Mouse (Mus musculus) retina, embryonic 14.5 days (tissue): ENCODE measurements at regions not wholly inside any gene's neighbourhood (a gene's known extent, or its start where the extent isn't known, plus 50 kb on each side); places are given as distances from the start of the nearest gene placed in this dataset.

Experiments used
- DNase-seq: peaks from one replicate; pipeline ENCODE4 v3.0.0-alpha.2; 2015; ENCODE audit warnings: low spot score

- DNase-seq = peak; percentile 65
These were observed 75.9 kb downstream of the Sox14 start for GRCm38 (mm10) chr9:99800076-99800475.

- DNase-seq = peak; percentile 95
These were observed 76.5 kb downstream of the Sox14 start for GRCm38 (mm10) chr9:99799387-99800021.

GRCm38 (mm10) chr9:99797066-99797770, 78.8 kb downstream of the Sox14 start:
- DNase-seq = peak; percentile 58

GRCm38 (mm10) chr9:99792700-99793099, 75.6 kb upstream of the Cldn18 start:
- no peak for DNase-seq

- DNase-seq = no peak
These were observed 69.8 kb upstream of the Cldn18 start for GRCm38 (mm10) chr9:99786864-99787263.

- DNase-seq = peak; percentile 87
These were observed 66.1 kb upstream of the Cldn18 start for GRCm38 (mm10) chr9:99783156-99783555.

GRCm38 (mm10) chr9:99782364-99783119, 65.5 kb upstream of the Cldn18 start:
- DNase-seq = peak; percentile 61

GRCm38 (mm10) chr9:99778871-99779270, 61.8 kb upstream of the Cldn18 start:
- DNase-seq = peak; percentile 61

GRCm38 (mm10) chr9:99770696-99771095, 53.6 kb upstream of the Cldn18 start:
- DNase-seq = peak; percentile 55
